Mouse (Mus musculus) liver, postnatal 0 days (tissue): Measurements from ENCODE around the gene Foxo3.

Source experiments
- CTCF ChIP-seq: sonication (generic); IDR thresholded peaks from 2 replicates; pipeline ENCODE4 v1.5.1; 2016; ENCODE audit warnings: antibody characterized with exemption, low read depth
- EP300 ChIP-seq: IDR thresholded peaks from 2 replicates; pipeline ENCODE4 v1.6.1; 2016; ENCODE audit warnings: antibody characterized with exemption, low read depth, mild to moderate bottlenecking

- no peak for TF ChIP-seq CTCF
- TF ChIP-seq EP300: no peak
Measured at GRCm38 (mm10) chr10:42198682-42199081, 77.9 kb downstream of the Foxo3 start.
